Mouse (Mus musculus): Measurements from ENCODE around the gene Tmem255a.

DNA sequence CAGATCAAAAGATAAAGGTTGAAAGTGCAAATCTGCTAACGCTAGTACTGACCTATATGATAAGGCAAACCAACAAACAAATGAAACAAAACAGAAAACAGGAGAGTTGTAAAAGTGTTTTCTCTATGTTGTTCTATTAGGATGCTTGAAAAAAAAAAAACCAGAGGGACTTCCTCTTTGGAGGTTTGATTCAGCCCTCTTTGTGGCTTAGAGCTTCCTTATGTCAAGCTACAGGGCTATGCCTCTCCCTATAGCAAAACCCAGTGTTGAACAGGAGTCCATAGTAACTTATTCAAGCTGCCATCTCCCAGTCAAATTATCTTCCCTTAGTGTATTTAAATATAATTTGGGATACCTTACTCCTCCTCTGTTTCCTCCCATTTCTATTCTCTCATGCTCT is 44.8 kb downstream of the Tmem255a start:
- TF ChIP-seq CTCF (IDR thresholded peaks at IDR 0.05; ENCODE audit: extremely low read depth, insufficient read depth, insufficient read length, insufficient replicate concordance) (no peak), POLR2A (IDR thresholded peaks at IDR 0.05; ENCODE audit: low read depth, low read length) (no peak)

Data from spleen, adult 2 months (tissue).